8 mouse cellular contexts compared by ENCODE assay signal in genomic region chr5:125533225-125533900, GRCm38 (mm10). TPM values are rescaled to one million over a fixed set of nuclear protein-coding genes. Genes with fewer than 3 reads are reported as not detected.
A peak's percentile ranks its signal among the peaks of the same experiment; 100 is the strongest.
DNase-seq lines count a peak whose midpoint lies in the region; ATAC-seq and TF ChIP-seq lines count a peak whose summit lies in the region.

No protein-coding gene starts in this region.

- TF ChIP-seq CTCF in heart, adult 2 months (IDR thresholded peaks at IDR 0.05) = no peak
- TF ChIP-seq CTCF in cortical plate, adult 2 months (IDR thresholded peaks at IDR 0.05; ENCODE audit: extremely low read depth, insufficient read depth, low read length) = no peak
- TF ChIP-seq CTCF in midbrain, postnatal 0 days (IDR thresholded peaks at IDR 0.05) = no peak

- H3K36me3 ChIP-seq in heart, embryonic 11.5 days (ENCODE audit: control insufficient read depth, insufficient read depth, low read length) = no peaks in the 10 kb centered on the region
- H3K36me3 ChIP-seq in heart, adult 2 months (ENCODE audit: control insufficient read depth, insufficient read depth, low read length) = no peaks in the 10 kb centered on the region
- H3K36me3 ChIP-seq in intestine, embryonic 14.5 days (ENCODE audit: control insufficient read depth, insufficient read depth, low read length) = no peaks in the 10 kb centered on the region
- no peaks in the 10 kb centered on the region for H3K36me3 ChIP-seq in midbrain, postnatal 0 days (ENCODE audit: insufficient read depth, low read length)

- 2% methylated on average over 24 of the region's 24 CpGs for WGBS in heart, embryonic 11.5 days (ENCODE audit: insufficient replicate concordance)
- WGBS in heart, adult 2 months = 4% methylated on average over 24 of the region's 24 CpGs
- WGBS in intestine, embryonic 14.5 days = 1% methylated on average over 24 of the region's 24 CpGs
- WGBS in midbrain, postnatal 0 days = 1% methylated on average over 24 of the region's 24 CpGs

- no peaks in the 10 kb centered on the region for H3K79me2 ChIP-seq in heart, adult 2 months (replicated peaks; ENCODE audit: control insufficient read depth, insufficient read depth, low read length)

- H3K4me3 ChIP-seq in heart, embryonic 11.5 days (ENCODE audit: low read depth, low read length) = peak overlapping the region; percentile 52; the same call in 1 of the 2 replicates
- H3K4me3 ChIP-seq in heart, adult 2 months = no peak overlapping the region
- H3K4me3 ChIP-seq in cortical plate, adult 2 months (ENCODE audit: insufficient read depth, low read length) = peak overlapping the region; percentile 77
- peak overlapping the region; percentile 41 for H3K4me3 ChIP-seq in intestine, embryonic 14.5 days (ENCODE audit: low read depth, low read length)
- H3K4me3 ChIP-seq in midbrain, postnatal 0 days (ENCODE audit: low read depth, low read length) = peak overlapping the region; percentile 61

- intact Hi-C loops in heart, adult 2 months (cut with DNase I) = no loop called here

- no peak for TF ChIP-seq EP300 in heart, adult 2 months (IDR thresholded peaks at IDR 0.05; ENCODE audit: insufficient read depth, low read depth, low read length)

- no peaks in the 10 kb centered on the region for H3K9me3 ChIP-seq in heart, embryonic 11.5 days (replicated peaks; ENCODE audit: control insufficient read depth, low read length)
- no peaks in the 10 kb centered on the region for H3K9me3 ChIP-seq in intestine, embryonic 14.5 days (ENCODE audit: control insufficient read depth, low read length)
- no peaks in the 10 kb centered on the region for H3K9me3 ChIP-seq in midbrain, postnatal 0 days (ENCODE audit: low read length)

- DNase-seq in heart, adult 2 months = no peak
- no peak for DNase-seq in intestine, embryonic 14.5 days (ENCODE audit: low spot score)
- DNase-seq in midbrain, postnatal 0 days (ENCODE audit: low spot score) = peak; percentile 34
- no peak for DNase-seq in B cell, adult 2 months
- DNase-seq in cerebellum, postnatal 25 days = no peak
- DNase-seq in kidney, postnatal 10 days = no peak

- H3K9ac ChIP-seq in heart, embryonic 11.5 days (ENCODE audit: low read depth, low read length) = no peak overlapping the region
- H3K9ac ChIP-seq in heart, adult 2 months (ENCODE audit: low read depth, low read length) = no peak overlapping the region
- H3K9ac ChIP-seq in intestine, embryonic 14.5 days (ENCODE audit: low read length) = no peak overlapping the region
- peak overlapping the region; percentile 60 for H3K9ac ChIP-seq in midbrain, postnatal 0 days (replicated peaks; ENCODE audit: low read length, poor library complexity, severe bottlenecking)

- no peak for ATAC-seq in heart, embryonic 11.5 days (replicated peaks; ENCODE audit: insufficient number of reproducible peaks, low FRiP score, low TSS enrichment)
- ATAC-seq in intestine, embryonic 14.5 days (replicated peaks; ENCODE audit: low FRiP score, low TSS enrichment, low read depth) = no peak
- no peak for ATAC-seq in midbrain, postnatal 0 days (ENCODE audit: low FRiP score)

- H3K27me3 ChIP-seq in heart, embryonic 11.5 days (ENCODE audit: control insufficient read depth, insufficient read depth, low read length) = peaks cover 77% of the 10 kb centered on the region
- peaks cover 20% of the 10 kb centered on the region for H3K27me3 ChIP-seq in heart, adult 2 months (ENCODE audit: control insufficient read depth, insufficient read depth, low read length)
- peaks cover 83% of the 10 kb centered on the region for H3K27me3 ChIP-seq in intestine, embryonic 14.5 days (replicated peaks; ENCODE audit: control insufficient read depth, insufficient read depth, low read length)
- H3K27me3 ChIP-seq in midbrain, postnatal 0 days (ENCODE audit: insufficient read depth, low read length) = peaks cover 12% of the 10 kb centered on the region; the same call in 1 of the 2 replicates

- no peak for TF ChIP-seq POLR2A in heart, adult 2 months (IDR thresholded peaks at IDR 0.05; ENCODE audit: insufficient read depth, low read depth, low read length)
- peak; percentile 63 for TF ChIP-seq POLR2A in cortical plate, adult 2 months (IDR thresholded peaks at IDR 0.05; ENCODE audit: extremely low read depth, insufficient read depth, low read length)

- 0 out of 2 replicates have a peak, but pooled peaks cover 6% of the 10 kb centered on the region for H3K4me1 ChIP-seq in heart, embryonic 11.5 days (ENCODE audit: control insufficient read depth, insufficient read depth, low read length)
- H3K4me1 ChIP-seq in heart, adult 2 months (ENCODE audit: control insufficient read depth, insufficient read depth, low read length) = no peaks in the 10 kb centered on the region
- H3K4me1 ChIP-seq in cortical plate, adult 2 months (ENCODE audit: control insufficient read depth, insufficient read depth, low read length) = peaks cover 2% of the 10 kb centered on the region; the same call in 1 of the 2 replicates
- H3K4me1 ChIP-seq in intestine, embryonic 14.5 days (replicated peaks; ENCODE audit: control insufficient read depth, insufficient read depth, low read length) = peaks cover 5% of the 10 kb centered on the region
- no peaks in the 10 kb centered on the region for H3K4me1 ChIP-seq in midbrain, postnatal 0 days (ENCODE audit: insufficient read depth, low read length)

- peak overlapping the region; percentile 71 for H3K4me2 ChIP-seq in heart, embryonic 11.5 days
- H3K4me2 ChIP-seq in intestine, embryonic 14.5 days (ENCODE audit: low read length) = peak overlapping the region; percentile 75
- peak overlapping the region; percentile 91 for H3K4me2 ChIP-seq in midbrain, postnatal 0 days (ENCODE audit: low read depth, low read length, poor library complexity, severe bottlenecking)

- H3K27ac ChIP-seq in heart, embryonic 11.5 days (ENCODE audit: low read depth, low read length) = no peak overlapping the region
- no peak overlapping the region for H3K27ac ChIP-seq in heart, adult 2 months
- H3K27ac ChIP-seq in cortical plate, adult 2 months (ENCODE audit: insufficient read depth, low read length) = peak overlapping the region; percentile 98
- H3K27ac ChIP-seq in intestine, embryonic 14.5 days (ENCODE audit: low read depth) = no peak overlapping the region
- peak overlapping the region; percentile 62 for H3K27ac ChIP-seq in midbrain, postnatal 0 days (ENCODE audit: low read depth, low read length)

RNA-seq across cellular contexts. Expression of gene Tmem132b, which starts 1.8 kb away (rescaled TPM):
- polyA plus RNA-seq in heart, embryonic 11.5 days (2014; fragmentation: Nextera tagmentation; extraction: Ambion mirVana) = 0.03 TPM in 2 replicates
- not detected for total RNA-seq in heart, adult 2 months (2021)
- not detected in 2 replicates for polyA plus RNA-seq in heart, adult 2 months (2012; rRNA removed)
- polyA plus RNA-seq in cortical plate, adult 2 months (2012; rRNA removed) = 31.5 and 36.1 TPM in 2 replicates
- polyA plus RNA-seq in intestine, embryonic 14.5 days (2014; fragmentation: Nextera tagmentation; extraction: Ambion mirVana) = 0.31 and 0.45 TPM in 2 replicates
- 27.8 and 36.2 TPM in 2 replicates for total RNA-seq in midbrain, postnatal 0 days (2014; rRNA removed)
- polyA plus RNA-seq in midbrain, postnatal 0 days (2015; fragmentation: Nextera tagmentation; extraction: Ambion mirVana) = 4.8 and 6.4 TPM in 2 replicates

RNA-seq across cellular contexts. Expression of gene Aacs, which starts 57.7 kb away (rescaled TPM):
- polyA plus RNA-seq in heart, embryonic 11.5 days (2014; fragmentation: Nextera tagmentation; extraction: Ambion mirVana) = 14.2 and 15.5 TPM in 2 replicates
- 1 to 10 TPM; 3.3 to 3.9 TPM for total RNA-seq in heart, adult 2 months (2021)
- 9.8 and 17.7 TPM in 2 replicates for polyA plus RNA-seq in heart, adult 2 months (2012; rRNA removed)
- 51.5 and 51.8 TPM in 2 replicates for polyA plus RNA-seq in cortical plate, adult 2 months (2012; rRNA removed)
- polyA plus RNA-seq in intestine, embryonic 14.5 days (2014; fragmentation: Nextera tagmentation; extraction: Ambion mirVana) = 66.9 and 78.6 TPM in 2 replicates
- 104 and 112 TPM in 2 replicates for total RNA-seq in midbrain, postnatal 0 days (2014; rRNA removed)
- 84.8 and 86.5 TPM in 2 replicates for polyA plus RNA-seq in midbrain, postnatal 0 days (2015; fragmentation: Nextera tagmentation; extraction: Ambion mirVana)

Comparison
In these comparisons a context has a peak if more than half of its experiments do, and no peak if none do; other contexts are left out.
1. H3K27ac ChIP-seq: peak in cortical plate, adult 2 months (single experiment) and midbrain, postnatal 0 days (single experiment); none in heart, embryonic 11.5 days (single experiment), heart, adult 2 months (single experiment) and intestine, embryonic 14.5 days (single experiment).
2. Peak in every context shown above with its lines, with median percentiles within 50 percentile points of each other: H3K4me2 ChIP-seq.